In genomic region chr2:85319106-85319505, GRCm38 (mm10) we compare ENCODE assay signal across 37 mouse cellular contexts. TPM values are rescaled to one million over a fixed set of nuclear protein-coding genes. Genes with fewer than 3 reads are reported as not detected.
DNase-seq lines count a peak whose midpoint lies in the region; ATAC-seq and TF ChIP-seq lines count a peak whose summit lies in the region.
"Had no signal": no experiment of that assay in that cellular context is flagged by ENCODE, and none has a peak within 500 bp of the region (broad histone marks: within the 10 kb centered on the region; RNA-seq: fewer than 3 reads in every experiment).

No protein-coding gene starts in this region.

- 13% methylated on average over 1 of the region's 1 CpGs for WGBS in forebrain, embryonic 14.5 days
- 46% methylated on average over 1 of the region's 1 CpGs for WGBS in forebrain, embryonic 12.5 days
- 18% methylated on average over 1 of the region's 1 CpGs for WGBS in limb, embryonic 14.5 days

- H3K27me3 ChIP-seq in forebrain, embryonic 14.5 days (replicated peaks; ENCODE audit: control insufficient read depth, insufficient read depth, low read length), result no peaks in the 10 kb centered on the region
- no peaks in the 10 kb centered on the region for H3K27me3 ChIP-seq in forebrain, embryonic 12.5 days
- H3K27me3 ChIP-seq in limb, embryonic 14.5 days (ENCODE audit: control insufficient read depth, insufficient read depth, low read length), result no peaks in the 10 kb centered on the region
- H3K27me3 ChIP-seq: heart, embryonic 15.5 days; neural tube, embryonic 13.5 days had no signal

- no peaks in the 10 kb centered on the region for H3K36me3 ChIP-seq in forebrain, embryonic 14.5 days (ENCODE audit: control insufficient read depth, insufficient read depth, low read length)
- no peaks in the 10 kb centered on the region for H3K36me3 ChIP-seq in forebrain, embryonic 12.5 days (replicated peaks)
- H3K36me3 ChIP-seq in limb, embryonic 14.5 days (ENCODE audit: control insufficient read depth, insufficient read depth, low read length), result no peaks in the 10 kb centered on the region
- H3K36me3 ChIP-seq: heart, embryonic 15.5 days; midbrain, embryonic 10.5 days; neural tube, embryonic 13.5 days had no signal

- no peaks in the 10 kb centered on the region for H3K9me3 ChIP-seq in forebrain, embryonic 14.5 days (replicated peaks; ENCODE audit: control insufficient read depth, low read length)
- H3K9me3 ChIP-seq in forebrain, embryonic 12.5 days, result no peaks in the 10 kb centered on the region
- no peaks in the 10 kb centered on the region for H3K9me3 ChIP-seq in limb, embryonic 14.5 days (ENCODE audit: control insufficient read depth, low read length)
- H3K9me3 ChIP-seq: heart, embryonic 15.5 days; midbrain, embryonic 10.5 days; neural tube, embryonic 13.5 days had no signal

- TF ChIP-seq CTCF in brain, embryonic 14.5 days (IDR thresholded peaks at IDR 0.05; ENCODE audit: borderline replicate concordance, extremely low read depth, insufficient read depth, insufficient read length), result no peak

- no peak for TF ChIP-seq POLR2A in brain, embryonic 14.5 days (IDR thresholded peaks at IDR 0.05; ENCODE audit: borderline replicate concordance, extremely low read depth, insufficient read depth, insufficient read length, poor library complexity, severe bottlenecking)
- TF ChIP-seq POLR2A in limb, embryonic 14.5 days (IDR thresholded peaks at IDR 0.05; ENCODE audit: borderline replicate concordance, extremely low read depth, insufficient read depth, insufficient read length), result no peak

- no peak overlapping the region for H3K27ac ChIP-seq in forebrain, embryonic 14.5 days (ENCODE audit: low read depth, low read length)
- H3K27ac ChIP-seq in forebrain, embryonic 12.5 days, result no peak overlapping the region
- peak overlapping the region; percentile 53; the same call in 1 of the 2 replicates for H3K27ac ChIP-seq in limb, embryonic 14.5 days (replicated peaks; ENCODE audit: low read depth, low read length)
- H3K27ac ChIP-seq: gastrocnemius, adult 2 months; heart, embryonic 15.5 days; hindbrain, embryonic 14.5 days; macrophage; midbrain, embryonic 10.5 days; neural tube, embryonic 13.5 days had no signal

- H3K4me2 ChIP-seq in forebrain, embryonic 14.5 days (ENCODE audit: low read length), result no peak overlapping the region
- no peak overlapping the region for H3K4me2 ChIP-seq in forebrain, embryonic 12.5 days
- H3K4me2 ChIP-seq in limb, embryonic 14.5 days (replicated peaks; ENCODE audit: low read depth, low read length, severe bottlenecking), result no peak overlapping the region
- H3K4me2 ChIP-seq: heart, embryonic 15.5 days; hindbrain, embryonic 14.5 days; liver, embryonic 11.5 days; neural tube, embryonic 13.5 days had no signal

- ATAC-seq in forebrain, embryonic 14.5 days, result no peak
- ATAC-seq in forebrain, embryonic 12.5 days (ENCODE audit: low FRiP score), result no peak
- ATAC-seq in limb, embryonic 14.5 days (ENCODE audit: low FRiP score, low read depth), result peak; percentile 50; the same call in 1 of the 2 replicates
- ATAC-seq: activated CD4-positive, CD25-positive, alpha-beta regulatory T cell, adult 4 months; inflammation-experienced regulatory T-cells, adult 6 months; liver, postnatal 0 days; lung, postnatal 0 days; midbrain, embryonic 16.5 days had no signal

- H3K9ac ChIP-seq in forebrain, embryonic 14.5 days (ENCODE audit: low read length), result no peak overlapping the region
- no peak overlapping the region for H3K9ac ChIP-seq in forebrain, embryonic 12.5 days
- H3K9ac ChIP-seq in limb, embryonic 14.5 days (ENCODE audit: low read depth, low read length, severe bottlenecking), result no peak overlapping the region
- H3K9ac ChIP-seq: heart, embryonic 15.5 days; hindbrain, embryonic 14.5 days; liver, postnatal 0 days; neural tube, embryonic 13.5 days had no signal

- no peaks in the 10 kb centered on the region for H3K4me1 ChIP-seq in forebrain, embryonic 14.5 days (ENCODE audit: control insufficient read depth, insufficient read depth, low read length)
- H3K4me1 ChIP-seq in forebrain, embryonic 12.5 days, result no peaks in the 10 kb centered on the region
- H3K4me1 ChIP-seq in limb, embryonic 14.5 days (ENCODE audit: control insufficient read depth, insufficient read depth, low read length), result peaks cover 3% of the 10 kb centered on the region; the same call in 1 of the 2 replicates
- H3K4me1 ChIP-seq: heart, embryonic 15.5 days; midbrain, embryonic 10.5 days; neural tube, embryonic 13.5 days had no signal

- peak; percentile 25 for DNase-seq in forebrain, embryonic 14.5 days (ENCODE audit: low spot score)
- peak; percentile 6 for DNase-seq in layer of hippocampus, adult 11-12 months (ENCODE audit: low spot score)
- no peak for DNase-seq in layer of hippocampus, postnatal 10 days (ENCODE audit: low spot score in 2 of 2)
- peak; percentile 39 for DNase-seq in brain, embryonic 14.5 days (ENCODE audit: low read depth)
- DNase-seq in limb, embryonic 14.5 days (ENCODE audit: low spot score), result peak; percentile 2
- DNase-seq in adrenal gland, adult 8-10 months, result no peak
- no peak for DNase-seq in thymus, postnatal 10 days (ENCODE audit: low spot score in 2 of 2)
- DNase-seq: adrenal gland, postnatal 14 days; cerebellum, adult 11 months; cerebellum, adult 9-11 months; gastrocnemius, adult 2 months; heart, postnatal 4 days; kidney, adult 8-10 months; kidney, postnatal 10 days; liver, postnatal 0 days; right cerebral cortex, adult 18-20 months had no signal

- H3K4me3 ChIP-seq in forebrain, embryonic 14.5 days (ENCODE audit: low read depth, low read length), result no peak overlapping the region
- no peak overlapping the region for H3K4me3 ChIP-seq in forebrain, embryonic 12.5 days (replicated peaks)
- H3K4me3 ChIP-seq in limb, embryonic 14.5 days (replicated peaks; ENCODE audit: low read length), result no peak overlapping the region
- H3K4me3 ChIP-seq: gastrocnemius, adult 2 months; heart, embryonic 15.5 days; midbrain, embryonic 10.5 days; myocyte; neural tube, embryonic 13.5 days had no signal

RNA-seq across cellular contexts. Expression of gene Olfr987, which starts 20.0 kb away (rescaled TPM):
- polyA plus RNA-seq in forebrain, embryonic 14.5 days (2014; fragmentation: Nextera tagmentation; extraction: Ambion mirVana), result not detected in 2 replicates
- not detected in 2 replicates for polyA plus RNA-seq in forebrain, embryonic 12.5 days (2016; fragmentation: Nextera tagmentation; extraction: Ambion mirVana)
- not detected for total RNA-seq in layer of hippocampus, postnatal 10 days (2021)
- not detected in 2 replicates for polyA plus RNA-seq in brain, embryonic 14.5 days (2012; rRNA removed)
- polyA plus RNA-seq in limb, embryonic 14.5 days (2012; rRNA removed), result not detected in 2 replicates
- not detected in 2 replicates for polyA plus RNA-seq in limb, embryonic 14.5 days (2014; fragmentation: Nextera tagmentation; extraction: Ambion mirVana)
- not detected for total RNA-seq in adrenal gland, adult 8-10 months (2022)
- total RNA-seq: adrenal gland, postnatal 14 days; common myeloid progenitor, adult 5-6 weeks; gastrocnemius, adult 2 months; gastrocnemius, postnatal 4 days; heart, adult 8-10 months; heart, postnatal 4 days; layer of hippocampus, adult 18-20 months; left cerebral cortex, postnatal 25 days; MEL had no signal
- polyA plus RNA-seq: C2C12; heart, embryonic 15.5 days; hindbrain, embryonic 14.5 days; inflammation-experienced regulatory T-cells, adult 6 months; liver, embryonic 11.5 days; liver, postnatal 0 days; lung, postnatal 0 days; macrophage; midbrain, embryonic 10.5 days; midbrain, embryonic 16.5 days; myocyte; neural tube, embryonic 13.5 days; thymus, postnatal 0 days; urinary bladder, adult 2 months had no signal

RNA-seq across cellular contexts. Expression of gene Olfr988, which starts 43.9 kb away (rescaled TPM):
- polyA plus RNA-seq in forebrain, embryonic 14.5 days (2014; fragmentation: Nextera tagmentation; extraction: Ambion mirVana), result not detected in 2 replicates
- polyA plus RNA-seq in forebrain, embryonic 12.5 days (2016; fragmentation: Nextera tagmentation; extraction: Ambion mirVana), result not detected in 2 replicates
- not detected for total RNA-seq in layer of hippocampus, postnatal 10 days (2021)
- not detected in 2 replicates for polyA plus RNA-seq in brain, embryonic 14.5 days (2012; rRNA removed)
- polyA plus RNA-seq in limb, embryonic 14.5 days (2012; rRNA removed), result not detected in 2 replicates
- not detected in 2 replicates for polyA plus RNA-seq in limb, embryonic 14.5 days (2014; fragmentation: Nextera tagmentation; extraction: Ambion mirVana)
- total RNA-seq in adrenal gland, adult 8-10 months (2022), result not detected
- total RNA-seq: adrenal gland, postnatal 14 days; common myeloid progenitor, adult 5-6 weeks; gastrocnemius, adult 2 months; gastrocnemius, postnatal 4 days; heart, adult 8-10 months; heart, postnatal 4 days; layer of hippocampus, adult 18-20 months; left cerebral cortex, postnatal 25 days; MEL had no signal
- polyA plus RNA-seq: activated CD4-positive, CD25-positive, alpha-beta regulatory T cell, adult 4 months; C2C12; heart, embryonic 15.5 days; hindbrain, embryonic 14.5 days; inflammation-experienced regulatory T-cells, adult 6 months; liver, embryonic 11.5 days; liver, postnatal 0 days; lung, postnatal 0 days; macrophage; midbrain, embryonic 10.5 days; midbrain, embryonic 16.5 days; myocyte; neural tube, embryonic 13.5 days; thymus, postnatal 0 days; urinary bladder, adult 2 months had no signal

Comparison
In these comparisons a context has a peak if more than half of its experiments do, and no peak if none do; other contexts are left out.
1. DNase-seq: peak in forebrain, embryonic 14.5 days (single experiment), layer of hippocampus, adult 11-12 months (single experiment), brain, embryonic 14.5 days (single experiment) and limb, embryonic 14.5 days (single experiment); none in layer of hippocampus, postnatal 10 days (0 of 2), adrenal gland, adult 8-10 months (single experiment) and thymus, postnatal 10 days (0 of 2).